Mouse (Mus musculus) layer of hippocampus, adult 9-10 months (tissue): ENCODE data around the gene Slc29a4.

Experiments used
- DNase-seq: peaks from one replicate; pipeline ENCODE4 v3.0.0; 2022; ENCODE audit warnings: low spot score

Slc29a4 gene

DNA sequence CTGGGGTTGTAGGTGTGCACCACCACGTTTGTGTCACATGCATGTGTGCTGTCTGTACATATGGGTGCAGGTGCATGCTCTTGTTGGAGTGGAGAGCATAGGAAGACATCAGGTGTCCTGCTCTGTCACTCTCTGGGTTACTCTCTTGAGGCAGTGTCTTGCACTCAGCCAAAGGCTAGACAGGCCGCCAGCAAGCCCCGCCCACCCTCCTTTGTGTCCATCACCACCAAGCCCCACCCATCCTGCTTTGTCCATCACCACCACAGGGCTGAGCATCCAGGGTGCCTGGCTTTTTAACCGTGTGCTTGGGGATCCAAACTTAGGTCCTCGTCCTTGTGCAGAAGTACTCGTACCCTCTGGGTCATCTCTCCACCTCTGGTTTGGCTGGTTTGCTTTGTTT, 3.9 kb downstream of the Slc29a4 start:
- no peak for DNase-seq

DNA sequence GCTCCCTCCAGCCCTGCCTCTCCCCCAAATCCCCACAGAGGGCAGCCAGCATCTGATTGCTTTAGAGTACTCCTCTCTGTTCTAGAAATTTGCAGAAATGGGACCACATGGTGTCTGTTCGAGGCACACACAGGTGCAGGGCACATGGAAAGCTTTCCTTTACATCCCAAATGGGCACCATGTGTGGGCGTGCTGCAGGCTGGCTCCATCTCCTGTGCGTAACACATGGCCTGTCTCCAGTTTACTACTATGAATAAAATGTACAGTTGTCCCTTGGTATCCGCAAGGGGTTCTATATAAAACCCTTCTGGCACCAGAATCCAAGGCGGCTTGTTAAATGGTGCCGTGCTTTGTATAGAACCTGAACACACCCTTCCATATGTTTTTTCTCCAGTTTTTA, 4.6 kb downstream of the Slc29a4 start:
- DNase-seq: no peak

DNA sequence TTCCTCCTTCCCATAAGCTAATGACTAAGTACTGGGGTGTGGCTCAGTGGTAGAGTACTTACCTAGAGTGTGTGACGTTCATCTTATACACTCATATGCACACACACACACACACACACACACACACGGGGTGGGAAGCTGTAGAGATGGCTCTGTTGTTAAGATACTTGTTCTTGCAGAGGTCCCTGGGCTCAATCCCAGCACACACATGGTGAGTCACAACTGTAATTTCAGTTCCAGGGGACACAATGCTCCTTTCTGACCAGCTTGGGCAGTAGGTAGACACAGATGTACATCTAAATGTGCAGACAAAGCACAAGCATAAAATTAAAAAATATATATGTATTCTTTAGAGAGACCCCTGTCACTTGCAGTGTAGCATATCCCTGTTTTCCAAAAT, 5.4 kb downstream of the Slc29a4 start:
- no peak for DNase-seq

DNA sequence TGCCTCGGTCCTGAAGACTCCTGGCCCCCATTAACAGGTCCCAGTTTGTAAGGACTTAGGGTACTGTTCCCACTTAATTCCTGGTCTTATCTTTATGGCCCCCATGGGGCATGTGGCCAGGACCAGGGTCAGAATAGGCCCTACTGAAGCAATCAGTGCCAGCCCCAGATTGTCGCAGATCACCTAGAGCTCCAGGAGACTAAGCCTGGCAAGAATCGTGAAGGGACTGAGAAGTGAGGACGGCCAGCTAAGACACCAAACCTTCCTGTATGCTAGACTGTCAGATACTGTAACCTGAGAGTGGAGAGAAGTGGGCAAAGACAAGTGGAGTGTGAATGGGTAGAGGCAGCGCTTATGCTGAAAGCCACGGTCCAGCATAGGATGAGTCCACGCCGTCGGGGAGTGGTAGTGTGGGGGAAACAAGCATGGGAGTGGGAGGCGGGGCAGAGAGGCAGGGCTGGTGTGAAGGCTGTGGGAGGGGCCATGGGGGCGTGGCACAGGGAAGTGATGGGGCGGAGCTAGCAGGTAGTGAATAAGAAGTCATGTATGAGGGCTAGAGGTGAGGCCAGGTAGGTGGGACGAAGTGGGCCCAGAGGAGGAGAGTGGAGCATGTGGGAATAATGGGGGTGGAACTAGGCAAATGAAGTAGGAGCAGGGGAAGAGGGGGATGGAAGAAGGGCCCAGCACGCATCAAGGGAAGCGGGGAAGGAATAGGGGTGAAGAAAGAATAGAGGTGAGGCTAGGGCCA, 8.7 kb downstream of the Slc29a4 start:
- no peak for DNase-seq

DNA sequence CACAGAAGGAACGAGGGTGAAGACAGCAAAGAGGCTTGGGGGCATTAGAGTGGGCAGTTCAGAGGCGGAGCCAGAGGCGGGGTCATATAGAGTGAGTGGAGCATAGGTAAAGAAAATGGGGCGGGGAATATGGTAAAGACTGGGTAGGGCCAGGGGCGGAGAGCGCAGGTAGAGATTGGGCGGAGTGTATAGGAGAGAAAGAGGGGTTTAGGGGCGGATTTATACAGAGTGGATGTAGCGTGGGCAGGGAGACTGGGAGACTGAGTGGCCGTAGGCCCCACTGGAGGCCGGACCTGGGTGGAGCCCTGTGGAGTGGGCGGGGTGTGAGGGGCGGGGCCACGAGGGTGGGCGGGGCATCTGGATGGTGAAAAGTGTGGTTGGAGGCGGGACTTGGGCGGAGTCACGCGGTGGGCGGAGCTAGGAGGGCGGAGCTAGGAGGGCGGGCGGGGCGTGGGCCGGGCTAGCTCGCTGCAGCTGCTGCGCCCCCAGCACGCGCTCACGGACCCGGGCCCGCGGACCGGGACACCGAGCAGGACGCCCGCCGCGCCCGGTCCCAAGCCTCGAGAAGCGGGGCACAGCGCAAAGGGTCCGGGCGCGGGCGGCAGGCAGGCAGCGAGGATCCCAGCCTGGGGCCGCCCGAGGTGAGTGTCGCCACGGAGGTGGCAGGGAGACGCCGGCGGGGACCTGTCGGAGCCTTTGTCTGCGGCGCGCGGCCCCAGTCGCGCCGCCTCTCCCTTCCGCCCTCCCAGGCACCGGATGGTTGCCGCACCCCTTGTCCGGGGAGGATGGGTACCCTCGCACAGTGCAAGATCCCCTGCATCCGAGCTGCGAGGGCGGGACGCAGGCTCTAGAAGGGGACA, 9.6 kb downstream of the Slc29a4 start:
- no peak for DNase-seq

DNA sequence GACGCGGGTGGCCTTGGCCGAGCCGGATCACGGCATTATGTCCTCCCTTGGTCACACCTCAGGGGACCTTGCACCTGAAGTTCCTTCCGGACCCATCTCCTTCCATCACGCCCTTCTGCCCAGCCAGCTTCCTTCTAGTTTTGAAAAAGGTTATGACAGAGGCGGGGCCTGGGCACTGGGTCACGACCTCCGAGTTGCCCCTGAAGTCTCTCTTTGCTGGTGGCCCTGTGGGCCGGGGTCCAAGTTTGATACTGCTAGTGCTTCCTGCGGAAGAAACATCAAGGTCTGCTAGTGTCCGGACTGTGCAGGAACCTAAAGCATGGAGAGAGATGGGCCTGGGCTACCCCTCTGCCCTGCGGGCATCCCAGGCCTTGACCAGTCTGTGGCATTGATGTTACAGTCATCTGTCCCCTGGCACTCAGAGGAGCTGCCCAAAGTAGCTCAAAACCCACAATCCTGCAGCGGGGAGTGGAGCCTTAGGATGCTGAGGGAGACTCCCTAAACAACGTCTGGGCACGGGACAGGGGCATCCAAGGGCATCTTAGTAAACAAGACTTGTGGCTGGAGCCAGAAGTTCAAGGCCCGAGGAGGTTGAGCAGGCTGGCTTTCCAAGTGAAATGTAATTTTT, 10.3 kb downstream of the Slc29a4 start:
- no peak for DNase-seq

DNA sequence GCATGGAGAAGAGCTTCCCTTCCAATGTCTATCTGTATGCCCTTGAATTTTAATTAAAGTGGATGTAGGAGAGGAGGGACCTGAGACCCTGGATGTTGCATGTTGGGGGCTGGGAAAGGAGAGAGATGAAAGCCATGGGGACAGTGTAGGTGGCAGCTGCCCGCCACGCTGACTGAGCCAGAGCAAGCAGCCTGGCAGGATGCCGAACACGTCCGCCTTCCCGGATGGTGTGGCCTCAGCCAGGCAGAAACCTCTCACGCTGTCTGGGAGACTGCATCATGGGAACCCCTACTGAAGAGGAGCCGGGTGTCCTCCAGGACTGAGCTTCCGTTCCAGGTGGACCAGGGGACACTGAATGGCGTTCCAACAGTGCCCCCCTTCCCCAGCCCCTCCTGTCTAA, 11.3 kb downstream of the Slc29a4 start:
- DNase-seq: no peak

DNA sequence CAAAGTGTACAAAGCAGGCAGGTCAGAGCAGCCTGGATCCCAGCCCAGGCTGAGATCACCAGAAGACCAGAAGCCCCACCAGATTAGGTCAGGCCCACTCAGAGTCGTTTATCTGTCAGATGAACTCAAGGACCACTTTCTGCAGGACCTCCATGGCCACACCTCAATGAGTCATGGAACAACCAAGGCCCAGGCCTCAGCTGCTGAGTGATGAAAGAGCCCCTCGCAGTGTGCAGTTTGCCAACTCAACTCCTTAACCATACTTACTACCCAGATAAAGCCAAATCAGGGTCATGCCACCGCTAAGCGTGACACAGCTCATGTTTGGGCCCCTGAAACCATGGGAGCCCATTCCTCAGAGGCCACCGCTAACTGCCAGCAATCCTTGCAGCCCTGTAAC, 15.4 kb downstream of the Slc29a4 start:
- DNase-seq: no peak

DNA sequence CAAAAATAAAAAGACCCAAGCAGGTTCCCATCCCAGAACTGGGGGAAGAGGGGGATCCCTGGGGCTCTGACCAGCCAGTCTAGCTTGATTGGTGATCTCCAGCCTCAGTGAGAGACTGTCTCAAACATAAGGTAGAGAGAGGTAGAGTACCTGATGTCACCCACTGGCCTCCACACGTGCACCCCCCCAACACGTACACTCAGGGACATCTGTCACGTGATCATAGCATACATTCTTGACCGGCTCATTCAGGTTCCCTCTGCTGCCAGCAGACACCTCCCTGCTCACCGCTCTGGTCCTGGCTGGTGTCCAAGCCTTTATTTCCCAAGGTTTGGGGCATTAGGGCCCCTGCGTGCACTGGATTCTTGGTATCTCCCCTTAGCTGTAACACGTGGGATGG, 17.1 kb downstream of the Slc29a4 start:
- DNase-seq: no peak

DNA sequence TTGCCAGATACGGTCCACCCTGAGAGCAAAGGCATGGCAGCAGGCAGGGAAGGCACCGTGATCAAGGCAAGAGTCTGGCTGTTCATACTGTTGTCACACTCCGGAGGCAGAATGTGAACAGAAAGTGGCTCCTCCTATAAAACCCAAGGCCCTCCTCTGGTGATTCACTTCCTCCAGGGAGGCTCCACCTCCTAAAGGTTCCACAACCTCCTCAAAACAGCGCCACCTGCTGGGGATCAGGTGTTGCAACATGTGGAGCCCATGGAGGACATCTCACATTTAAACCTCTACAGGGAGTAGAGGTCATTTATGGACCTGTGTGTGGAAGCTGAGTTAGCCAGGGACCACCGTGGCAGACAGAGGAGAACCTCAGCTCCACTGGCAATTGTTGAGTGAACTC, 20.1 kb downstream of the Slc29a4 start:
- no peak for DNase-seq

DNA sequence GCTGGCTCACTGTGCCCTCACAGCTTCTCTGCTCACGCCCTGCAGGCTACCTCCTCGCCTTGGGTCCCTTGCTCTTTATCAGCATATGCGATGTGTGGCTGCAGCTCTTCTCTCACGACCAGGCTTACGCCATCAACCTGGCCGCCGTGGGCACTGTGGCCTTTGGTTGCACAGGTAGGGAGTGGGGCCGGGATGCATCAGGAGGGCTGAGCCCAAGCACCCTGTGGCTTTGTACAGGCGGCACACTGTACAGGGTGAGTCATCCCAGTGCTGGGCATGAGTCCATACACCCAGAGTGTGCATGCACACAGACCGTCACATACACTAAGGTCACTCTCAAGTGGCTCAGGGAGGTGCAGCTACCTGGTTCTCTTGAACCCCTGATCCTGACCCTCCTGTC, 21.7 kb downstream of the Slc29a4 start:
- DNase-seq: no peak

DNA sequence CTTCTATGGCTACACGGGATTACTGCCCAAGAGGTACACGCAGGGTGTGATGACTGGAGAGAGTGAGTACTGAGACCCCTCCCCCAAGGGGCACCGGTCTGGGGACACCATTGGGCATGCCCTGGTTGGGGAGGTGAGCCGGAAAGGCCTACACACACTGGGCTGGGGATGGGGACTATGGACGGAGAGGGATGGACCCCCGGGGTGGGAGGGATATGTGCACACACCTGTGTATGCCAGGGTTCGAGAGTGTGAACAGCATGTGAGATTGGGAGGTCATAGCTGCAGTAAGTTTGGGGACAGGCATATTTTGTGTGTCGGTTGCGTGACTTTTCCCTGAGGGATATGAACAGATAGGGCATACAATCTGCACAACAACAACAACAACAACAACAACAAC, 22.7 kb downstream of the Slc29a4 start:
- DNase-seq: no peak

DNA sequence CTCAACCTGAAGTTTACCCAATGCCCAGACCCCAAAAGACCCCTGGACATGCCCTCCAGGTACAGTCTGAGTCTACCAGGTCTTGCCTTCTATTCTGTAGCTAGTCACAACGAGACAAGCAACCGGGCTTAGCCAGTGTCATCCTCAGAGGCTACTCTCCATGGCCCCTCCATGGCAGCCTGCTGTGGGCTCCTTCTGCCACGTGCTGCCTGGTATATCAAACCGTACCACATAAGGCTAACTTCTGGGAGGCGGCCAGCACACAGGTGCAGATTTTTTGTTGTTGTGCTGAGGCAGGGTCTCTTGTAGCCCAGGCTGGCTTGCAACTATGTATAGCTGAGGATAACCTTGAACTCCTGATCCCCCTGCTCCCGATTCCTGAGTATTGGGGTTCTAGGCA, 23.7 kb downstream of the Slc29a4 start:
- no peak for DNase-seq

DNA sequence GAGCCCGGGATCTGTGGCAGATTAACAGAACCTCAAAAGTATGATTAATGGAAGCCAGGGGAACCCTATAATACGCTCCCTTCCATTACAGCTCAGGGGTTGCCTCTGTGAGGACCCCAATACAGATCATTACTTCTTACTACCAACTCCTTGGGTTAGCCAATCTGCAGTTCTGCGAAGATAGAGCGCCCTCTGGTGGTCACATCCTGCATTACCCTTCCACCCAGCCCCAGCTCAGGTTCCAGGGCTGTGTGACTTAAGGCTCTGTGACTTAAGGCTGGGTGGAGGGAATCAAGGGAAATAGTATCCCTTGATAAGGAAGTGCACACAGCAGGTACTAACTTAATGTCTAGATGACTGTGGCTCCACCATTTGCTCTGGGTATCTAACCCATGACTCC, 25.7 kb downstream of the Slc29a4 start:
- peak; percentile 77 for DNase-seq

DNA sequence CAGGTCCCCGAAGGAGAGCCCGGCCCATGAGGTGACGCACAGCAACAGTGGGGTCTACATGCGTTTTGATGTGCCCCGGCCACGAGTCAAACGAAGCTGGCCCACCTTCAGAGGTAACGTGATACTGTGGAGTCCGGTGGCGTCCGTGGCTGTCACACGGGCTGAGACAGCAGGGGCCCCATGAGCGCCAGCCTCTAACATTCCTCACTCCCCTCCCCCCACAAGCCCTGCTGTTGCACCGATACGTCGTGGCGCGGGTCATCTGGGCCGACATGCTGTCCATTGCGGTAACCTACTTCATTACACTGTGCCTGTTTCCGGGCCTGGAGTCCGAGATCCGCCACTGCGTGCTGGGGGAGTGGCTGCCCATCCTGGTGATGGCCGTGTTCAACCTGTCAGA, 26.2 kb downstream of the Slc29a4 start:
- no peak for DNase-seq

DNA sequence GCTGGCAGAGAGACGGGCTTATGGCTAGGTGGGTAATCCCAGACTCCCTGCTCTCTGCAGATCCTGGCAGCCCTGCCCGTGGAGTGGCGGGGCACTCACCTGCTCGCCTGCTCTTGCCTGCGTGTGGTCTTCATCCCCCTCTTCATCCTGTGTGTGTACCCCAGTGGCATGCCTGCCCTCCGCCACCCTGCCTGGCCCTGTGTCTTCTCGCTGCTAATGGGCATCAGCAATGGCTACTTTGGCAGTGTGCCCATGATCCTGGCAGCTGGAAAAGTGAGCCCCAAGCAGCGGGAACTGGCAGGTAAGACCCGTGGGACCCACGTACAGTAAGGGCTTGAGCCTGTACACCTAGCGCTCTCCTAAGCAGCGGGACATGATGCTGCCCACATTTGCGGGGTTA, 27.6 kb downstream of the Slc29a4 start:
- DNase-seq: no peak

DNA sequence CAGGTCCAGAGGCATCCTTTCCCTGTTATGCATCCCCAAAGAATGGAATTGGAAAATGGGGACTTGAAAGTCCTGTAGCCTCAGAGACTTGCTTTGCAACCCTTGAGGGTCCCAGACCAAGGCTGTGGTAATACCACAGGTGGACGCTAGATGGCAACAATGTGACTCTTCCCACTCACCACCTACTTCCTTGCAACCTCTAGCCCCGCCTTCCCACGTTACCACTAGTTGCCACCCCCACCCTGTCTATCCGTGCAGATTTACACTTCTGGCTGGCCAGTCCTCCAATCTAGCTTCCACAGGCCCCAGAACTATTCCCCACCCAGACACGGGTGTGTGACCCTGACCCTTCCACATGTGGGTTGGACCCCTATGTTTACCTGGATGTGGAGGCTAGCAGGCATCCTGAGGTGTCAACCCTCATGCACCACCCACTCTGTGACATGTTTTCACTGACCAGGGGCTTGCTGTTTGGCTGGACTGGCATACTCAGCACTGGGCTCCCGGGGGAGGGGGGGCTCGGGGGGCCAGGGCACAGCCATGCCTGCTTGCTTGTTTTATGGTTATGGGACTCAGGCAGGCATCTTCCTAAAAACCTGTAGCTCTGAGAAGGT, 31.3 kb downstream of the Slc29a4 start:
- DNase-seq: peak; percentile 38

DNA sequence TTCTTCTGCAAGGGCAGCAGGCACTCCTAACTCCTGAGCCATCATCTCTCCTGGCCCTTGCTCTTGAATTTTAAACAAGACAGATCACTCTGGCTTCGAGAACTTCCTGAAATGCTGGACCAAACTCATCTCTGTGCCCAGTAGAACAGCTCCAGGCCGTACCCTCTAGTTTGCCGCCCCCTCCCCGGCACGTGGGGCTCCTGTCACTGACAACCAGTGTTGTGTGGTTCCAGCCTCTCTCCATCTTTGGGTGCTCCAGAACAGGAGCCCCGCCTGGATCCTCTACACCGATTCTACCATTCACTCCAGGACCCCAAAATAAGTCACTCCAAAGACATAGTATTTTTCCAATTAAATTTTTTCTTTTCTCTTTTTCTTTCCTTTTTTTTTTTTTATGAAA, 32.0 kb downstream of the Slc29a4 start:
- no peak for DNase-seq

DNA sequence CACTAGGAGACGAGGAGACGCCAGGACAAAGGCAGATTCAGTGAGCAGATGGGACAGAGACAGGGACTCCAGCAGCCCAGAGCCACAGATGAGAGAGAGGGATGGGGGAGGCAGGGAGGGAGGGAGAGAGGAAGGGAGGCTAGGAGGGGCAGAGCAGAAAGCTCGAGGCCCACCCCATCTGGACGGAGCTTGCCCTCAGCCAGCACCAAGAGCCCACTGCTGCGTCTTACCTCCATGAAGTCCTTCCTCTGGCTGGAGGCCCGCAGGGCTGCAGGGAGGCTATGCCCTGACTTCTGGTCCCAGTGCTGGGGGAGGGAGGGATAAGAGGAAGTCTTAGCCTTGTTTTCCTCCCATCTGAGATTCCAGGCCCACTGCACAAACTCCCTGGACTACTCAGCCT, 34.4 kb downstream of the Slc29a4 start:
- no peak for DNase-seq

DNA sequence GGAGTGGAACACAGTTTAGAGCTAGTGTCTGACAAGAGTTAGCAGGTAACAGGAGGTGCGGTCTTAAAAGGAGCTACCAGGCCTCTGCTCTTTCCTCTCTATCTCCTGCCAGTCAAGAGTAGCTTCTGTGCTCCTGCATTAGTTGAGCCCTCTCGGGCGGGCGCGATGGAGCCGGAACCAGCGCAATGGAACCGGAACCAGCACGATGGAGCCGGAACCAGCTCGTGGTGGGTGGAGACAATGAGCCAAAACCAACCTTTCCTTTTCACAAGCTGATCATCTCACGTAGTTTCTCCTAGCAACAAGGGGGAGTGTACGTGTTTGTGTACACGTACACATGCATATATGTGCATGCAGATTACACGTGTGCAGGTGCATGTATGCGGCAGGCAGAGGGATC, 36.0 kb downstream of the Slc29a4 start:
- no peak for DNase-seq

DNA sequence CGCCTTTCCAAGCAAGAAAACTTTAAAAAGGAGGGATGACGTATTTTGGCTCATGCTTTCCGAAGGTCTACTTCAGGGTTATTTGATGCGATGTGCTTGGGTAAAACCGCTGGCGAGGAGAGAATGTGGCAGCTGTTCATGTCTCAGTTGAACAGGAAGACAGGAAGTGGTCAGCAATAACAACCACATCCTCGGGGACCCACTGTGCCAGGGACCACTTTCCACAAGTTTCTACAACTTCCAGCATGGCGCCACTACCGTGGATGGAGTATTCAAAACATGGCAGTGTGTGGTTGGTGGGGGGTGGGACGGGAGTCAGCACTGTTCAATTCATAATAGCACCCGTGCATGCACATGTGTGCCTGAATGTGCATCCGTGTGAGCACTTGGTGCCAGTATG, 38.0 kb downstream of the Slc29a4 start:
- no peak for DNase-seq

DNA sequence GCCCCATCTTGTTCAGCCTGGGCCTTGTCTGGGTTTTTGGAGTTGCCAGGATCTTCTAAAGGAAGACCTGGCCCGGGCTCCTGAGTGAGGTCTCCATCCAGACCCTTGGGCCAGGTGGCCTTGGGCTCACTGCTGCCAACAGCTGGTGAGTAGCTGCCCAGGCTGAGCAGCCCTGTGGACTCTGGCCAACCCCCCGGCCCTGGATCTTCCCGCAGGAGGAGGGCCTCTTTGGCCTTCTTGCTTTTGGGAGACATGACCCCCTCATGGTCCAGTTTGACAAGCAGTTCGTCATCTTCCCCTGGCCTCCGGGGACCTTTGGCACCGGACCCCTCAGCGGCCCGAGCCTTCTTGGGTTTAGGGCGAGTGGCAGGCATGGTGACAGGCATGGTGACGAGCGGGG, 39.6 kb downstream of the Slc29a4 start:
- no peak for DNase-seq

DNA sequence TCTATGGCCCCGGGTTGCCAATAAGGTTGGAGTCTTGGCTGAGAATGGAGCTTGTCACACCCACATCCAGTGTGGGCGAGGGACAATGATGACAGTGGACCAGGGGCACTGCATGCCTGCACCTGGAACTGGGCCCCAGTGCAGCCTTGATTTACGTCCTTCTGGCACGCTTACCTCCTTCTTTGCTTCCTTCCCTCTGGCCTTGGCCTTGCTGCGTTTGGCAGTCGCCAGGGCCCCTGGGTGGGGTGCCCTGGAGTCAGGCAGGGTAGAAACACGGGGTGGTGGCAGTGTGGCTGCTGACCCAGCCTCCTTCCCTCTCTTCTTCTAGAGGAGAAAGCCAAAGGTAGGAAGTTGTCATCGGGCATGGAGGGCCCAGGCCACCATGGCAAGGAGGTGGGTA, 47.6 kb downstream of the Slc29a4 start:
- DNase-seq: no peak
